Mouse (Mus musculus) heart, embryonic 11.5 days (tissue): ENCODE measurements at regions not wholly inside any gene's neighbourhood (a gene's known extent, or its start where the extent isn't known, plus 50 kb on each side); places are given as distances from the start of the nearest gene placed in this dataset.

Experiments used
- ATAC-seq: fragments of 200-750 bp; cut with Nextera tagmentation; replicated peaks from 2 replicates; pipeline ENCODE4 v1.8.0; 2017; ENCODE audit warnings: moderate library complexity; ENCODE audit not compliant: insufficient number of reproducible peaks, low FRiP score, low TSS enrichment
- H3K27ac ChIP-seq: fragments of 300-500 bp; sonication (generic); 2 replicates; pipeline ENCODE4 v1.5.1; 2014; ENCODE audit warnings: mild to moderate bottlenecking, low read depth, low read length
- H3K27me3 ChIP-seq: fragments of 300-500 bp; sonication (generic); 2 replicates; pipeline ENCODE4 v1.6.1; 2014; ENCODE audit warnings: mild to moderate bottlenecking, low read length, mixed read lengths; ENCODE audit not compliant: control insufficient read depth, insufficient read depth
- H3K36me3 ChIP-seq: fragments of 300-500 bp; sonication (generic); 2 replicates; pipeline ENCODE4 v1.6.1; 2014; ENCODE audit warnings: mild to moderate bottlenecking, low read length, moderate library complexity, mixed read lengths; ENCODE audit not compliant: control insufficient read depth, insufficient read depth
- H3K4me1 ChIP-seq: fragments of 300-500 bp; sonication (generic); 2 replicates; pipeline ENCODE4 v1.6.1; 2014; ENCODE audit warnings: low read length; ENCODE audit not compliant: control insufficient read depth, insufficient read depth
- H3K4me2 ChIP-seq: fragments of 300-500 bp; sonication (generic); 2 replicates; pipeline ENCODE4 v1.6.1; 2014; ENCODE audit warnings: mild to moderate bottlenecking, moderate library complexity
- H3K4me3 ChIP-seq: fragments of 300-500 bp; sonication (generic); 2 replicates; pipeline ENCODE4 v1.5.1; 2014; ENCODE audit warnings: low read depth, low read length
- H3K9ac ChIP-seq: fragments of 300-500 bp; sonication (generic); 2 replicates; pipeline ENCODE4 v1.6.1; 2014; ENCODE audit warnings: mild to moderate bottlenecking, low read depth, low read length, moderate library complexity
- H3K9me3 ChIP-seq: fragments of 300-500 bp; sonication (generic); replicated peaks from 2 replicates; pipeline ENCODE4 v1.6.1; 2016; ENCODE audit warnings: low read length; ENCODE audit not compliant: control insufficient read depth
- WGBS: fragments of 180-500 bp; shearing (Covaris S2); extraction: QIAGEN DNeasy Blood & Tissue Kit; methylation state at CpG from one replicate; pipeline ENCODE4 v1.1.7; 2014; ENCODE audit not compliant: insufficient replicate concordance; 5-methylcytosine and 5-hydroxymethylcytosine counted together

DNA sequence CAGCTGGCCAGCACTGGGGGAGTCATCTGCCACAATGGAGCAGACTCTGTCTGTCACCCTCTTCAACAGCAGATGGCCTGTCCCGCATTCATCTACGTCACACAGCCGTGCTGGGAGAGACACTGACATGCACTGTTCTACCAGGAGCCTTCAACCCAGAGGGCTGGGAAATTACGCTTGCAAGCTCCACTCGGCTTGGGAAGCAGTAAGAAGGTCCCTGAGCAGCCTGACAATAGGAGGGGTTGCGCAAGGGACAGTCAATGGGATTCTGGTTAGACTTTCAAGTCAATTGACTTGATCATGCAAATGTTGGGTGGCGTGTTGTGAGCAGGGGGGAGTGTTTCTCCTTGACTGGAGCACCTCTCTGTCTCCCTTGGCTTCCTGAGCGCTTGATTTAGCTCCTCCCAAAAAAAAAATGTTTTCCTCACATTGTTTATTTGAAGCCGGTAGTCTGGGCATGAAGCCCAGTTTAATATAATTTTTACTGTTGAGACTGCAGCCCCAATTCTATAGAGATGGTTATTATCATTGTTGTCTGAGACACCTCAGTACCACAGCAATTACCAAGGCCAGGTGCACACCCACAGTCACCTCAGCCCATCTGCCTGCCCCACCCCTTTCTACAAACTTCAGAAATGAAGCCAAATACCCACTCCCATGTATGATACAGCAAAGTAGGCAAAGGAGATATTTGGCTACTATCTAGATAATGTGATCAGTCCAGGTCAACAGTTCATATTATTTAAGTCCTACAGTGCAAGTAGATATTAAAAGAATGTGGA lies 99.9 kb upstream of the Klf3 start:
- no peaks in the 10 kb centered on the region for H3K9me3 ChIP-seq
- WGBS: 56% methylated on average over 9 of the region's 9 CpGs
- H3K9ac ChIP-seq: no peak overlapping the region
- no peak overlapping the region for H3K4me3 ChIP-seq
- H3K27ac ChIP-seq: no peak overlapping the region
- ATAC-seq: no peak
- peaks cover 9% of the 10 kb centered on the region; the same call in 1 of the 2 replicates for H3K4me1 ChIP-seq
- no peaks in the 10 kb centered on the region for H3K36me3 ChIP-seq
- no peak overlapping the region for H3K4me2 ChIP-seq
- H3K27me3 ChIP-seq: no peaks in the 10 kb centered on the region

DNA sequence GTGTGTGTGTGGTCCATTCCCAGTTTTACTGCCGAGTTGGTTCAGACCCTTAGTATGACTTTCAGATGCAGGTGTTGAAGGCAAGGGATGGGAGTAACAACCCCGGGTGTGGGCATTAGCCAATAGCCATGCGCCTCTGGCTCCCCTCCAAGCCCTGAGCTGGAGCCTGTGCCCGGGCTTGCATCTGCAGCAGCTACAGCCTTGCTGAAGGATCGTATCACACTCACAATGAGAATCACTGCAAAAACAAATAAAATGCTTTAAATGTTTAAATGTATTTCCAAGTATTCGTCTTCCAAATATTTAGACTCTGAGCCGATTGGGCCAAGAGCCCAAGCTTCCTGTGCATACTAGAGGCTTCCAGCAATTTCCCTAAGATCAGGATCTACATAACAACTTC lies 99.0 kb upstream of the Klf3 start:
- Histone ChIP-seq H3K27ac (no peak overlapping the region), H3K4me1 (peaks cover 9% of the 10 kb centered on the region; the same call in 1 of the 2 replicates)
- WGBS: 62% methylated on average over 7 of the region's 7 CpGs

DNA sequence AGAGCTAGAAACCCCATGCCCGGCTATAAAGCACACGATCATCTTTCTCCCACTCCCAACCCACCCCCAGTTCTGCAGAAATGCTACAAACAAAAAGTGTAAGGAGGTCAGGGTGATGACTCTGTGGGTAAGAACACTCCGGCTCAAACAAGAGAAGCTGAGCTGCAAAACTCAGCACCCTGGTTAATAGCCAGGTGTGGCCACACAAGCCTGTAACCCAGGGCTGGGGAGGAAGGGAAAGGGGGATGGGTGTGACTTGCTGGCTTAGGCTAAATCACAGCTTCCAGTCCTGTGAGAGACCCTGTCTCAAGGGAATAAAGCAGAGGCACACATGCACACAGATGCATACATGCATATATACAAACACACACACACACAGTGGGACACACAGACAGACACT lies 96.6 kb upstream of the Klf3 start:
- no peak for ATAC-seq
- Histone ChIP-seq H3K4me2 (no peak overlapping the region), H3K36me3 (no peaks in the 10 kb centered on the region), H3K9me3 (no peaks in the 10 kb centered on the region), H3K27ac (no peak overlapping the region), H3K27me3 (no peaks in the 10 kb centered on the region), H3K9ac (no peak overlapping the region), H3K4me3 (no peak overlapping the region), H3K4me1 (peaks cover 6% of the 10 kb centered on the region; the same call in 1 of the 2 replicates)
- WGBS: 66% methylated on average over 3 of the region's 3 CpGs

More for the DNA sequence above, 99.0 kb upstream of the Klf3 start:
- no peaks in the 10 kb centered on the region for H3K36me3 ChIP-seq
- H3K4me3 ChIP-seq: no peak overlapping the region
- ATAC-seq: no peak
- H3K27me3 ChIP-seq: no peaks in the 10 kb centered on the region
- no peaks in the 10 kb centered on the region for H3K9me3 ChIP-seq
- no peak overlapping the region for H3K9ac ChIP-seq
- no peak overlapping the region for H3K4me2 ChIP-seq

DNA sequence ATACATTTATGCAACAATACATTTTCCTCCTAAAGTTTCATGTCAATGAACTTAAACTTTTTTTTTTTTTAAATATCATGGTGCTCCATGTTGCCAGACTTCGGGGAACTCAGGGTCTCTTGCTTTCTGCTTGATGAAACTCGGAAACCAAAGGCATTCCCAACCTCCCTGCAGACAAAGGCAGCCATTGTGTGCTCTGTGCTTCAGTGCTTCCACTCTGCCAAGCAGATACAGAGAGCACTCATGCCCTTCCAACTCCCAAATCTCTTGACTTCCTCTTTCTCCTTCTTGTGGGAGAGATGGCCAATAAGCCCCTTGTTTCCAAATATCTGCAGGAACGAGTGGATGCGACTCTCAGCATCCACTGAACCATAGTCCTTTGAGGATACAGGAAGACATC lies 94.0 kb upstream of the Klf3 start:
- 67% methylated on average over 4 of the region's 4 CpGs for WGBS
- ATAC-seq: no peak
- H3K9ac ChIP-seq: no peak overlapping the region

DNA sequence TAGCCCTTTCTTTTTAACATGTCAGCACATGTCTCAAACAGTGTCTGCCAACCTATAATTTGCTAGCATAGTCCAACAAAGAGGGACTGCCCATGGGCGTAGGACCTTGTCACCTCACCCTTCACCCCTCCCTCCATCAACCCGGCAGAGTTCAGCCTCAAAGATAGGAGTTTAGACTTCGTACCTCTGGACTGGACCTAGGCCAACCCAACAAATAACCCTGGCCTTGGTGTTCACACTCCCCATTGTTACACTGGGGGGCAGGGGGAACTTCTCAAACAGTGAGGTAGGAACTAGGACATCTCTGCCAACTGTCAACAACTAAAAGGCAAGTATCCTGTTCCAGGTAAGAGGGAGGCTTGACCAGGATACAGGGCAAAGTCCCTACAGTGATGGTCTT lies 93.0 kb upstream of the Klf3 start:
- no peak overlapping the region for H3K27ac ChIP-seq
- no peaks in the 10 kb centered on the region for H3K36me3 ChIP-seq
- ATAC-seq: no peak; the same call in 1 of the 2 replicates
- 0 out of 2 replicates have a peak, but pooled peaks cover 2% of the 10 kb centered on the region for H3K4me1 ChIP-seq
- H3K27me3 ChIP-seq: no peaks in the 10 kb centered on the region
- WGBS: 57% methylated on average over 3 of the region's 3 CpGs
- H3K4me2 ChIP-seq: no peak overlapping the region
- no peak overlapping the region for H3K9ac ChIP-seq
- H3K4me3 ChIP-seq: no peak overlapping the region
- H3K9me3 ChIP-seq: no peaks in the 10 kb centered on the region

More for the DNA sequence above, 94.0 kb upstream of the Klf3 start:
- no peaks in the 10 kb centered on the region for H3K27me3 ChIP-seq
- H3K27ac ChIP-seq: no peak overlapping the region
- no peaks in the 10 kb centered on the region for H3K9me3 ChIP-seq
- H3K36me3 ChIP-seq: no peaks in the 10 kb centered on the region
- H3K4me3 ChIP-seq: no peak overlapping the region
- H3K4me1 ChIP-seq: no peaks in the 10 kb centered on the region
- H3K4me2 ChIP-seq: no peak overlapping the region

DNA sequence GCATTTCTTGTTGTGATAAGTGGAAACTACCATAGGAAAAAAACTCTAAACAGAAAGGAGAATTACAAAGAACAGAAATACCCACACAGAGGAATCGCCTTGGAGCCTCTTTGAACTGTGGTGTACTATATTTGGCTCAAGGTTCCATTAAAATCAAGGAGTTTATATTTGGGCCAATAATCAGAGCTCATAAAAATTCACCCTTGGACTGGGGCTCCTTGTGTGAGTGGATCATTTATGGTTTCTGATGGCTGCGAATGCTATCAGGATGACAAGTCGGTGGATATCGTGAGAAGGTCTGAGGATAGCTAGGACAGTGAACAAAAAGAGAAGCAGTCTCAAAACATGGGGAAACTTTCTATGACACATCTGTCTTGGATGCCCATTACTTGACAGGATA lies 92.2 kb upstream of the Klf3 start:
- no peak overlapping the region for H3K4me3 ChIP-seq
- ATAC-seq: no peak
- H3K4me2 ChIP-seq: no peak overlapping the region
- H3K36me3 ChIP-seq: no peaks in the 10 kb centered on the region
- no peaks in the 10 kb centered on the region for H3K27me3 ChIP-seq
- H3K4me1 ChIP-seq: 0 out of 2 replicates have a peak, but pooled peaks cover 2% of the 10 kb centered on the region
- H3K9ac ChIP-seq: no peak overlapping the region
- H3K9me3 ChIP-seq: no peaks in the 10 kb centered on the region
- H3K27ac ChIP-seq: no peak overlapping the region
- 85% methylated on average over 4 of the region's 4 CpGs for WGBS

DNA sequence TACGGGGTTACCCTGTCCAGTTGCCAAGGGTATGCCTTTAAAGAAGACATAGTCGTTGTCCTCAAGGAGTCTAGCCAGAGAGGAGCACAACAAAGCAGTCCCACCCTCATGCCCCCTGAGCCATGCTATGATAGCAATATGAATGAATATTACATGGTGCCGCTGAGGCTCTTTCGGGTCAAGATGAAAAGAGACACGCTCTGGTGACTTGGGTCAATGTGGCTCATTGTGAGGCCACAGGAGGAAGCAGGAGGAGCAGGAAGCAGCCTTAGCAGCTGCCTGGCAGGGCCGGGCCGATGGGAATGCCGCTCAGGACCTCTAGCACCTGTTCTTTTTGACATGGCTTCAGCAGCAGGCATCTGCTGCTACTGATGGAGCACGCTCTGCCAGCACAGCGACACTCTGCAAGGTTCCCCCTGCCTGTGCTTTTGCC lies 89.0 kb upstream of the Klf3 start:
- H3K27ac ChIP-seq: no peak overlapping the region
- WGBS: 64% methylated on average over 10 of the region's 10 CpGs
- no peak overlapping the region for H3K4me3 ChIP-seq
- no peaks in the 10 kb centered on the region for H3K36me3 ChIP-seq
- H3K27me3 ChIP-seq: no peaks in the 10 kb centered on the region
- 0 out of 2 replicates have a peak, but pooled peaks cover 2% of the 10 kb centered on the region for H3K4me1 ChIP-seq
- no peak overlapping the region for H3K9ac ChIP-seq
- H3K4me2 ChIP-seq: peak overlapping the region; percentile 9; the same call in 1 of the 2 replicates
- no peaks in the 10 kb centered on the region for H3K9me3 ChIP-seq
- peak; percentile 55; the same call in 1 of the 2 replicates for ATAC-seq

DNA sequence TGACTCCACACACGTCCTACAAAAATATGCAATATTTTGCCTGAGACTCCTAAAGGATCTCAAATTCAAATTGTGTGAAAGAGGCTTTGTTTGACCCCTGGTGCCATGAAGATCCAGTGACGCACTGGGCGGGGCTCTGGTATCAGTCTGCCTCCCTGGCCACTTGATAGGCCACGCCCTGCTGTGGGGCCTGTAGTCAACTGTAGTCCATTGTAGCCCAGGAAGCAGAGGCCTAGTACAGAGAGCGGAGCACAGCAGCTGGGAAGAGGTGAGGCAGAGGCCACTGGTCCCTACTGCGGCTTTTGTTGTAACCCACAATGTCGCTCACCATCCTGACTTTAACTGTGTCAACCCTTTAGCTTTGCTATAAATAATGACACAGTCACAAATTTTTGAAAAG lies 88.5 kb upstream of the Klf3 start:
- Histone ChIP-seq H3K4me2 (no peak overlapping the region; the same call in 1 of the 2 replicates), H3K27ac (0 out of 2 replicates have a peak overlapping the region, but pooled peaks have one; percentile 2), H3K36me3 (no peaks in the 10 kb centered on the region), H3K4me1 (0 out of 2 replicates have a peak, but pooled peaks cover 2% of the 10 kb centered on the region), H3K9ac (0 out of 2 replicates have a peak overlapping the region, but pooled peaks have one; percentile 8), H3K27me3 (no peaks in the 10 kb centered on the region), H3K4me3 (no peak overlapping the region), H3K9me3 (no peaks in the 10 kb centered on the region)
- peak; percentile 88 for ATAC-seq
- WGBS: 59% methylated on average over 7 of the region's 7 CpGs
